Mouse (Mus musculus) neutrophil, adult 59 days (primary cell): ENCODE results near the gene Olfr1082. TPM values are rescaled to one million over a fixed set of nuclear protein-coding genes. Genes with fewer than 3 reads are reported as not detected.

Experiments used
- total RNA-seq, 2 experiments: library from RNA; stranded (reverse); gene quantifications; 1 replicate in 1 of 2; 2 replicates in 1 of 2; pipeline ENCODE4 v1.2.4; 2023

The Olfr1082 gene
- total RNA-seq, result not detected

DNA sequence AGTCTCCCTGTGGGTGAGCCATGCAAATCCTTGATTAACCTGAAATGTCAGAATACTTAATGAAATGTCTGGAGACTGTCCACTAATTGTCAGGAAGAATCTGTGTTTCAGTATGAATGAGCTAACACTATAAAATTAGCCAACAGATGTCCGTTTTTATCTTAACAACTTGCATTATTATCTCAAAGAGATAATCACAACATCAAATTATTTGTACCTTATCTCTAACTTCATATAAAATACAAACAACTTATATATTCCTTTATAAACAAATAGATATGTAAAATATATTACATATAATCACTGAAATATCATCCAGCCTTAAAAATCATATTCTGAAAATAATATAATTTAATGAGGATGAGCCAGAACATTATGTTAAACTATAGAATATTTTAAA is at the start of gene Olfr1082:
Gene Olfr1082, minus strand, starts transcription at position 101 of the 400 bp plus-strand sequence.

DNA sequence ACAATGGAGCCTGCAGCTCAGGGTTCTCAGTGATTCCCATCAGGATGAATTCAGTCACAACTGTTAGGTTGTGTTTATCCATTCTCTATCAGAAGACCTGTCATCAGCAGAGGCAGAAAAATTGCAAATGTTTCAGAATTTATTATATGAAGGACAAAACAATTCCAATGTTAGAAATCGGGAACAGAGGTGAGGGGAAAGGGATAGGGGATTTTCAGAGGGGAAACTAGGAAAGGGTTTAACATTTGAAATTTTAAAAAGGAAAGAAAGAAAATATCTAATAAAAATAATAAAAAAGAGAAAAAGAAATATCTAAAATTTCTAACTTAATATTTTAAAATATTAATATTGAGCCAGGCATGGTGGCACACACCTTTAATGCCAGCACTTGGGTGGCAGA is 40.9 kb upstream of the Olfr1082 start, which contains the start of gene Olfr1084:
Gene Olfr1084, minus strand, starts transcription at position 101 of the 400 bp plus-strand sequence.

GRCm38 (mm10) chr2:86558135-86558534 is 40.6 kb downstream of the Olfr1082 start, which contains the start of gene Olfr1080:
TSS of gene Olfr1080 (minus strand) at chr2:86558235.

Other genes with a start within 250 kb of the Olfr1082 start
- gene Olfr1055, start 248.7 kb downstream of the Olfr1082 start, total RNA-seq, result not detected
- gene Olfr1056, start 236.5 kb downstream of the Olfr1082 start, total RNA-seq, result not detected
- gene Olfr1057, start 220.6 kb downstream of the Olfr1082 start, total RNA-seq, result not detected
- gene Olfr1058, start 210.4 kb downstream of the Olfr1082 start, total RNA-seq, result not detected
- gene Olfr1061, start 184.9 kb downstream of the Olfr1082 start, total RNA-seq, result not detected
- gene Olfr1062, start 172.2 kb downstream of the Olfr1082 start, total RNA-seq, result not detected
- gene Olfr1065, start 148.4 kb downstream of the Olfr1082 start, total RNA-seq, result not detected
- not detected for gene Olfr1066, start 142.7 kb downstream of the Olfr1082 start, total RNA-seq
- not detected for gene Olfr228, start 111.6 kb downstream of the Olfr1082 start, total RNA-seq
- gene Olfr1076, start 90.5 kb downstream of the Olfr1082 start, total RNA-seq, result not detected
- gene Olfr1079, start 56.5 kb downstream of the Olfr1082 start, total RNA-seq, result not detected
- not detected for gene Olfr1080, start 40.7 kb downstream of the Olfr1082 start, total RNA-seq
- gene Olfr1084, start 40.8 kb upstream of the Olfr1082 start, total RNA-seq, result not detected
- not detected for gene Olfr1085, start 63.1 kb upstream of the Olfr1082 start, total RNA-seq
- gene Olfr1086, start 81.1 kb upstream of the Olfr1082 start, total RNA-seq, result not detected
- gene Olfr1087, start 99.4 kb upstream of the Olfr1082 start, total RNA-seq, result not detected
- not detected for gene Olfr1089, start 134.7 kb upstream of the Olfr1082 start, total RNA-seq
- gene Olfr1090, start 160.0 kb upstream of the Olfr1082 start, total RNA-seq, result not detected
- not detected for gene Olfr1093, start 183.5 kb upstream of the Olfr1082 start, total RNA-seq
- not detected for gene Olfr141, start 211.1 kb upstream of the Olfr1082 start, total RNA-seq
- gene Olfr1094, start 225.7 kb upstream of the Olfr1082 start, total RNA-seq, result not detected